Mouse (Mus musculus): ENCODE measurements around the gene Rnf213. TPM values are rescaled to one million over a fixed set of nuclear protein-coding genes. Genes with fewer than 3 reads are reported as not detected.
"Not testable (repeated sequence)": the region's sequence is repeated elsewhere in the genome, so short reads cannot be mapped to it uniquely, and the experiment has no call there.

The Rnf213 gene
- 1 to 10 TPM; 5.2 to 5.7 TPM for total RNA-seq (2021)
- long read RNA-seq, experiment 1 = 0 reads
- long read RNA-seq, experiment 2, partial matches to known transcripts = 0 of 1 reads
- long read RNA-seq, experiment 2, other reads (novel, unspliced or antisense) = 1 of 1 reads

DNA sequence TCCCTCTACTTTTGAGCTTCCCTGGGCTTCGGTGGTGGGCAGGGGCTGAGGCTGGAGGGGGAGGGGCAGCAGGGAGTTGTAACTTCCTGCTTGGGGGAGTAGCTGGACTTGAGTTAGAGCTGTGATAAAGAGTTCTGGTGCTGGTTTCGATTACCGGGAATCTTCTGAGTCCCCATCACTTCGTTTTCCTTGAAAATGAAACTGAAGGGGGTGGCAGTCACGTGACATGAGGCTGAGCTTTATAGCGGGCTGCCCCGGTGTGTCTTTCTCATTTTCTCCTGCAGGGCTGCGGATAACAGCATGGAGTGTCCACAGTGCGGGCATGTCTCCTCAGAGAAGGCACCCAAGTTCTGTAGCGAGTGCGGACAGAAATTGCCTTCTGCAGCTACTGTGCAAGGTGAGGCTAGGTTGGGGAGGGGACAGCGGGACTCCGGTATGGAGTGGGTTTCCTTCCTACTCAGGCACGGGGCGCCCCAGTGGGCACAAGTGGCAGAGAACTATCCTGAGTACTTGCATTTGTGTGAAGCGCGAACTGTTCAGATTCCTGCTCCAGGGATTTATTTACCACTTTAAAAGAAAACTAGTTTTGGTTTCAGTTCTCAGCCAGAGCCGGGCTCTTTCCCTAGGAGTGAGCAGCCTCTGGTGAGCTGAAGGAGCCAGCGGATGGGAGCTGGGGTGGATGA, at the start of gene Rnf213:
Rnf213 (plus strand) TSS at position 301 of the 683 bp plus-strand sequence.
- peak; percentile 48 for DNase-seq

DNA sequence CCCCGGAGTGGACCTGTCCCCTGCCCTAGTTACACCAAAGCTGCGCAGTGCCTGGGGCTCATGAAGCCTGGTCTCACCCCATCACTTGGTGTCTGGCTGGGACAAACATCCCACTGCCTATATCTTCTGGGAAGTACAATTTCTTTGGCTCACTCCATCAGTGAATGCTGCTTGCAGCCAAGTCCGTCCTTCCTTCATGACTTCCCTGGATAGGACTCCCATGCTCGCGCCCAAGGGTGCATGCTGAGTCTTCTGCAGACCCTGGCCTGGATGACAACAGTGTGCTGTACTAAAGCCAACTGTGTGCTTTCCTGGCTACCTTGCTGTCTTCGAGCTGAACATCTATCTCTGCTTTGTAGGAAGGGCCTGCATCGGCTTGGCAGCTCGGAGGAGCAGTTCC, 48.7 kb upstream of the Rnf213 start:
- DNase-seq = no peak

DNA sequence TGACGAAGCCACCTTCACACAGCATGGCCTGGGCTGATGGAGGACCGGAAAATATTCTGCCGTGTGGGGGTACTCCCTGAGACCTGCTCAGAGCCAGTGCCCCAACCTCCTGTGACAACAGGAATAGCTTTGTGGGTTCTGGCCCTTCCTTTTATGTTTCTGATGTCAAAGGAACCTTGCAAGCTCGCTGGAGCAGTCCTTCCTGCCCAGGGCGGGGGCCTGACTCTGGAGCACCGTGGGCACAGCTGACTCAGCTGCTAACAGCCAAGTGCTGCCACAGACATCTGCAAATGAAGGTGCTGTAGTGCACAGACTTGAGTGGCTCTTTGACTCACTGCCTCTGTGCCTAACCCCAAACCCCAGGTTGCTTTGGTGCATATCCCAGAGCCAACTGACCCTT, 48.0 kb upstream of the Rnf213 start:
- DNase-seq = no peak

DNA sequence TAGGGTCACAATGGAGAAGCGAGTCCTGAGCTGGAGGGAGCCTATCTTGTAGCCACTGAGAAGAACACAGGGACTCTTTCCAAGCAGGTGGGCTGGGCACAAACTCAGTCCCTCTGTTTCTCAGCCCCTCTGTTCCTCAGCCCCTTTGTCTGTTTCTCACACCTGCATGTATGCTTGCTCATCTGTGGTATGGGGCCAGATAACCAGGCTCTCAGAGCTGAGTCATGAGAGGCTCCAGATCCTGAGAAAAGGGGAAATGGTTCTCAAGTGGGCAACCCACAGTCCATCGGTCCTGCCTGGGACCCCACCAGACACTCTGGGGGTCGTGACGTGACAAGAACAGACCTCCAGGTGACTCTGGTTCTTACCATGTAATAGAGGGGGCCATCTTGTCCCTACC, 45.8 kb upstream of the Rnf213 start:
- no peak for DNase-seq

DNA sequence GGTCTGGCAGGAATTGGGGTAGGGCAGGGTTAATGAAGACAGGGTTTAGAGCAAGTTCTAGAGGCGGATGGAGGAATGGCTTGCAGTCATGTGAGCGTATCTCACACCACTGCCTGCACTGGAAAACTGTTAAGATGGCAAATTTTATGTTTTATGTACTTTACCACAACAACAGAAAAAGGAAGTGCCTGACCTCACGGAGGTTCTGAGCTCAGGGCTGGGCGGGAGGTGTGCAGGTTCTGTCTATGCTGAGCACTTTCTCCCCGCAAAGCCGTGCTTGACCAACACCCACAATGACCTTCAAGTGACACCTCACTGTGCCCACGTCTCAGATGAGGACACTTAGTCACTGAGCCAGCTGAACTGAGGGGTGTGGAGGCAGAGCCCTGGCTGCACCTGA, 40.8 kb upstream of the Rnf213 start:
- no peak for DNase-seq

DNA sequence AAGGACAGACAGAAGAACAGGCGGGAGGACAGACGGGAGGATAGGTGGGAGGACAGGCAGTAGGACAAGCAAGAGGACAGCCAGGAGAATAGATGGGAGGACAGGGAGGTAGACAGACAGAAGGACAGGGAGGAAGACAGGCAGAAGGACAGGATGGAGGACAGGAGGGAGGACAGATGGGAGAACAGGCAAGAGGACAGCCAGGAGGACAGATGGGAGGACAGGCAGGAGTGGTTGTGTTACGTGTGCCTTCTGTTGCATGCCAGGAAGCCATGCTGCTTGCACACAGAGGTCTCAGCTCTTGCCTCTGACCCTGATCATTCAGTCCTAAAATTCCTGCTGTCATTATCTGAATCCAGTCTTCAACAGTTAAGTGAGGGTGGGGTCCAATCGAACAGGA, 39.0 kb upstream of the Rnf213 start:
- DNase-seq = no peak

DNA sequence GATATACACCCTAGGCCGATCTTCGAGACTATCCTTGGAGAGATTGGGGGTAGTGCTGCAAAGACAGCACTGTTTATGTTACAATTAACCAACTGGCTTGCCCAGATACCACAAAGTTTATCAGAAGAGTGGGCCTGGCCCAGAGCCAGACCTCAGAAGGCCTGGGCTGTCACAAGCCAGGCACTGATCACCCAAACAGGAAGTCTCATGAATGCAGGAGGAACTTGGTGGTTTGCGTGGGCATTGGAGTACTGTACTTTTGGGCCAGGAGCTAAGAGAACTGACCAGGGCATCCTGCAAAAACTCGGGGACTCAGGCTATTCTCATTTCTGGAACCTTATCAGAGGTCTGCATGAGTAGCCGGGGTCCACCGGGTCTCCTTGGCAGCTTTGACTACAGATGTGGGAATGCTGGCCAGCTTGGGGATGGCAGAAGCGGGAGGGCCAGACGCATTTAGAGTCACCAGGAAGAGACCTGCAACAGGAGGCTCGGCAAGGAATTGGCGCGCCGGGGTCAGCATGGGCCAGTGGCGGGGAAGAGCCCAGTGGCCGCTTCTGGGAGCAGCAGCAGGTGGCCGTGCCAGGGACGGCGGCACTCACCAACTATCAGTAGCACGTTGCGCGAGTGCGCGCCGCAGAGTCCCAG, 38.0 kb upstream of the Rnf213 start:
- peak; percentile 51 for DNase-seq

DNA sequence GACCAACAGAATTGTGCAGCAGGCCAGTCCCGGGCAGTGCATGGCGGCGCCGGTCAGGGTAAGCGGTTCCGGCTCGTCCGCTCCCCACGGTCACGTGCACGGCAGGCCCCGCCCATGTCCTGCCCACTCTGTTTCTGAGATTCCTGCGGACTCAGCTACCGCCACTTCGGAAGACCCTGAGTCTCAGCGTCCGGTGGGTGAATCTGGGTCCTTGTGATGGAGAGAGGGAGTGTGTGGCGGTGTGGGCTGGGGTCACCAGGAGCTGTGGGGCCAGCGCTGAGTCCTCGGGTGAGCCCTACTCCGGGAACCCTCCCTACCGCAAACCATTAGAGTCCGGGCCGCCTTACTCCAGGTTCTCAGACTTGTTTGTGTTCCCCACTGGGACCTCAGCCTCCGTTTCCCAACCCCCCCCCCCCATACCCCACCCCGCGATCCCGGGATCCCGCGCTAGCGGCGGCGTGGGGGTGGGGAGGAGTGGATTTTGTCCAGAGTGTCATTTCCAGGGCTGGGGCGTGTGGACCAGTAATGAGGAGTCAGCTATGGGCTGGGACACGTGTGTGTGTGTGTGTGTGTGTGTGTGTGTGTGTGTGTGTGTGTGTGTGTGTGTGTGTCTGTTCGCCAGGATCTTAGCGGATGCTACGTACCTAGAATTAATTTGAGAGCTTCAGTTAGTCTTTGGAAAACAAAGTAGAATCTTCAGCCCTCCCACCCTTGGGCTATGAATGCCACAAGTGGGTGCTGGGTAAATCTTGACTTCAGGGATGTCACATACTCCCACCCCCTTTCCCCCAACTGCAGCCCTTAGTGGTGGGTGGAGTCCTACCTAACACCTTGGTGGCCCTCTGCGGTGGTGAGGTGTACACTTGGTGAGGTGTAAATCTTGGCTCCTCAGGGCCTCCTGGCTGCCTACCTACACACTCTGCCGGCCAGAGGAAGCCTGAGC, 37.2 kb upstream of the Rnf213 start, which contains the start of the genes Sgsh and Slc26a11:
Sgsh (minus strand) TSS at position 94 of the 943 bp plus-strand sequence.
Slc26a11 (plus strand) TSS at position 115 of the 943 bp plus-strand sequence.
- DNase-seq = peak; percentile 86

DNA sequence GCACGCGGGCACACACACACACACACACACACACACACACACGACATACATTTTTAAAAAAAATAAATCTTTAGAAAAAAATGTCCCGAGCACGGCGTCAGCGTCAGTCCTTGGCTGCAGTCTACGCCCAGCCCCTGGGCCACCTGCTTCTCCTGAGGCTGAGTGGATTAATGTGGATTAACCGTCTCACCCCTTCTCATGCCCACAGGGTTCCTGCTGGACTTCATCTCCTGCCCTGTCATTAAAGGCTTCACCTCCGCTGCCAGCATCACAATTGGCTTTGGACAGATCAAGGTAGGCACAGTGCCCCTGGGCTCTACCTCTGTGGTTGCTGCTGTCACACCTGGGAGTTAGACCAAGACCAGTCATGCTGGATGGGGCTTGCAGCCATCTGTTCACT, 33.8 kb upstream of the Rnf213 start:
- no peak for DNase-seq

DNA sequence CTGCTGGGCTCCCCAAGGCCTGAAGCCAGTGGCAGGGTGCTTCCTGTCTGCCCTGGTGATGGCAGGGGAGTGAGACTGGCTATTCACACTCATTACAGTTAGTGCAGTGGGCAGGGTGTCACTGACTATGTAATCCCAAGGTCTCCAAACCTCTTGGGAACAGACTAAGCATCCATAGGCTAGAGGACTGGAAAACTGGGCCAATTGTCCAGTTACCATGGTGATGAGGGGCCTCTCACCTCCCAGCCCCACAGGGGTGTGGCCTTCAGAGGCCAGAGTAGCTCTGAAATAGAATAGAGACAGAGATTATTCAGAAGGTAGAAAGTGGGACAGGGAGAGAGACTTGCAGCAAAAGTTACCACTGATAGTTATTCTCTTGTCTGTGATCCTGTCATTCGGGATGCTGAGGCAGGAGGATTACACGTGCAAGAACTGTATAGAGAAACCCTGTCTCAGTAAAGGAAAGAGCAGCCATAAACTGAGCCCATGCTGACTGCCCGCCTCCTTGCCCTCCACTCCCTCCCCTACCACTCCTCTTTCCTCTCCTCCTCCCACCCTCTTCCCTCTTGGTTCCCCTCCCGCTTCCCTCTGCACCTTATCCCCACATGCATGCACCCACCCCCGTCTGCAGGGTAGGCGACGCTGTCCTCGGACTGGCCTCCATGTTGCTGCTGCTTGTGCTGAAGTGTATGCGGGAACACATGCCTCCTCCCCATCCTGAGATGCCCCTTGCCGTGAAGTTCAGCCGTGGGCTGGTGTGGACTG, 29.9 kb upstream of the Rnf213 start:
- no peak for DNase-seq

DNA sequence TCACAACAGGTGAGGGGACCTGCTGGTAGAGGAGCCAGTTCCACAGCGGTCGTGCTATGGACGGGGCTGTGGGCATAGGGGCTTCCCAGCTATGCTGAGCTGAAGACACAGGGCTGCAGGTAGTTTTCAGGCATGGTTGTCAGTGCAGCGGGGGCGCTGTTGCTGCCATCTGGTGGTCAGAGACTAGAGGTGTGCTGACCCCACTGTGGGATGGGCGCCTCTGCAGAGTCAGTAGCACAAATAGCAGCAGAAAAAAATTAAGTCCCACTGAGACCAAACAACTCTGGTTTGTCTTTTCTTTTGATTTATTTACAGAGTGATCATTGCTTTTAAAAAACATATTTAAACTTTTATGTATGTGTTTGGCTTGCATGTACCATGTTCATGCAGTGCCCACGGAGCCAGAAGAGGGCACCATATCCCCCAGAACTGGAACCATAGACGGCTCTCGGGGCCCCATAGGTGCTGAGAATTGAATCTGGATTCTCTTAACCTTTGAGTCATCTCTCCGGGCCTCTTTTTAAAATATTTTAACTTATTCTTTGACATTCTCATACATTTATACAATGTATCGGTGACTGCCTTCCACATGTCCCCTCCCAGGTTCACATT, 29.3 kb upstream of the Rnf213 start:
- DNase-seq = peak; percentile 39

DNA sequence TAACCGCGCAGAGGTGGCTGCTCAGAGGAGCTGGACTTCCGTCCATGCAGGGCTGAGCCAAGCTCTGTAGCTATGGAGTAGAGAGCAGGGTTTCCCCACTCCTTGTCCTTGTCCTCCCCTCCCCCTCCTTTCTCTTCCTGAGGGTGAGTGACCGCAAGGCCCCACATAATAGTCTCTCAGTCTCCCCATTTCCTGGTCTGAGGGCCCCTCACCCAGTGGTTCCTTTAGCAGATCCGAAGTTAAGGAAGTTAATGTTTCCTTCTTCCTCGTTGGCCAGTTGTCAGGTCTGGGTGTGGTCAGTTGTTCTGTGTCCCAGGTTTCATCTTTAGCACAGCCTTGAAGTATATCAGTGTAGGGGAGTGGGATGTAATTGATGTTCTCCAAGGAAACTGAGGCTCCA, 17.5 kb upstream of the Rnf213 start:
- no peak for DNase-seq

DNA sequence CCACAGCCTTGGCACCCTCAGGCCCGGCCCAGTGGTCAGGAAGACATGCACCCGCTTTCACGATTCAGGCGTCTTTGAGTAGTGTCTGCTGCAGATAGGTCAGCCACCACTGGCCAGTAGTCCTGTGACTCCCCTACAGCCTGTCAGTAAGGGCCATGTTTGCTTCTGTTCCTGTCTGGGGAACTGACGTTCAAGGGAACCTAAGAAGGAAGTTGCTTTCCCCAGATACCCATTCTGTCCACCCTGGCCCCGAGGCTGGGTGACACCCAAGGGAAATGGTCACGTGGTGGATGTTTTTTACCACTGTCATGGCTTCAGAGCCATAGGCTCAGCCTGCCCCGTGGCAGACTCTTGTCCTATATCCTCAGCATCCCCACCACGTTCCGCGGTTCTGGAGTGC, 15.6 kb upstream of the Rnf213 start:
- DNase-seq = no peak

DNA sequence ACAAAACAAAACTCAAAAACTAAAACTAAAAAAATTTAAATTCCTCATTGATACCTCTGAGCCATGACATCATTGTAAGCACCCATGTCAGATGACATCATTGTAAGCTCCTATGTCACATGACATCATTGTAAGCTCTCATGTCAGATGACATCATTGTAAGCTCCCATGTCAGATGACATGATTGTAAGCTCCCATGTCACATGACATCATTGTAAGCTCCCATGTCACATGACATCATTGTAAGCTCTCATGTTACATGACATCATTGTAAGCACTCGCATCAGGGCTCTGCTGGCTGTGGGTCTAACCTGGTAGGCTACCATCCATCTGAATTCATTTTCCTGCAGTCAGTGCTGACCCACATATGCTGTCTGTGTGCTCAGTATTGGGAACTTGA, 14.3 kb upstream of the Rnf213 start:
- no peak for DNase-seq

DNA sequence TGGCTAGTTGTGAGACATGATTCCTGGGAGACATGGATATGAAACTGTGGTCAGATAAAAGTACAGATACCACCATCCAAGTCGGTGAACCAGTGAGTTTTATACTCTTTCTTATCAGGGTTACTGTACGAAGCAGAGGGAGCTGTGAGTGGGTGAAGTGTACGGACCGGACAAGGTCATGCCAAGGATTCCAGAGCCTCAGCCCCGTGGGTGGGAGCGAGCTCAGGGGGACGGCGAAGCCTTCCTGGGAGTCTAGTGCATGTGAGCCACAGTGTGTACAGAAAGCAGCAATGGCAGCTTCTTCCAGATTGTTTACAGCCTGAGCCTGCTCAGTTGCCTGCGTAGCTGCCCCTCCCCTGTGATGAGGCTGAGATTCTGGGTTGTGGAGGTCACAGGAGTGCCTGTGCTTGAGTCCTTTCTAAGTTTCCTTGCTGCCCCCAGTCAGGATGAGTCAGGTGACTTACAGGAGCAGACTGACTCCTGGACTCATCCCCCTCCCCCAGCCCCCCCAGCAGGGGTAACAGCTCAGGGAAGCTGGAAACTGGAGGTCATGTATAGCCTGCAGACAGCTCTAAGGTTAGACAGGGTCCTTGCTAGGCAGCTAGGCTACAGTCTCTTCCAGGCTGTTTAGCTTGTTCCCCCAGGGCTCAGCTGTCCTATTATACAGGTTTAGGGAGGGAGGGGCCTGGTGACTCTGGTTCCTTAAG, 11.1 kb upstream of the Rnf213 start:
- DNase-seq = no peak

DNA sequence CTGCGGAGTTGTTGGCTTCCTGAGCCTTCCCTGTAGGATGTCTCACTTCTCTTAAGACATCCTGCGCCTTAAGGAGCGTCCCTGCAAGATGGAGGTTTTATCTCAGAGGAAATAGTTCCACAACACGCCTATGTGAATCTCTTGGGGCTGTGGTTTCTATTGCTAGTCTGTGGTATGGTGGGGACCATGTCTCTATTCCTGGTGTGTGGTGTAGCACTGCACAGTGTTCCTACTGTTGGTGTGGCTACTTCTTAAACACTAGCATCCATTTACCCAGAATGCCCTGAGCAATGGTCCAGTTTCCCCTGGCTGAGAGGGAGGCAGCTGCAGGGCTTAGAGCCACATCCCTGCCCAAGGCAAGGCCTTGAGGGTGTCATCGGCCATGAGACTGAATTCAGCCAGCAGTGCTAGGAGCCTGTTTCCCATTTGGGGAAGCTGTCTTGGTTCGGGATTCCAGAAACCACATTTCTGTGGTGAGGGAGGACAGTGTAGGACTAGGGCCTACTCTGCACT, 10.5 kb upstream of the Rnf213 start:
- no peak for DNase-seq

DNA sequence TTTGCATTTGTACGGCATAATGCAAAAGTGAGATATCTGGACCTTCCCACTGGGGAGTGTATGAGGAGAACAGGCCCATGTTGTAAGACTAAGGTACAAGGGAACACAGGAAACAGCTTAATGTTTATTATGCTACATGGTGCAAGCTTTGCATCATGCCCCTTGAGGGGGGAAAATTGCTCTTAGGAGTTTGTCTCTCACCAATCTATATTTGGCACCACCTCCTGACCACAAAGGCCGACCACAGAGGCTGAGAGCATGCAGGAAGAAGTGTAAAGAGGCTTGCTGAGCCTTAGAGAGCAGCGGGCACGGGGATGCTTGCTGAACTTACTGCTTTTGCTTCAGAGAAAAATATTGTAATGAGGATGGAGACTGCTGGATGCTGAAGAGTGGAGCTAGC, 8.0 kb upstream of the Rnf213 start:
- no peak for DNase-seq

DNA sequence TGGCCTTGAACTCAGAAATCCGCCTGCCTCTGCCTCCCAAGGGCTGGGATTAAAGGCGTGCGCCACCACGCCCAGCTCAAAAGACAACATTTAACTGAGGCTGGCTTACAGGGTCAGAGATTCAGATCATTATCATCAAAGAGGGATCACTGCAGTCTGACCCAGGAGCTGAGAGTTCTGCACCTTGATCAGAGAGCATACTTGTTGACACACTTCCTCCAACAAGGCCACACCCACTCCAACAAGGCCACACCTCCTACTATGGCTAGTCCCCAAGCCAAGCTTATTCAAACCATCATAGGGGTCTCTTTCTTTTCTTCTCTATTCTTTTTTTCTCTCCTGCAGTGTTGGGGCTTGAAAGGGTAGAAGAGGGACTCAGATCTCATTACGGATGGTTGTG, 6.6 kb upstream of the Rnf213 start:
- DNase-seq = no peak

DNA sequence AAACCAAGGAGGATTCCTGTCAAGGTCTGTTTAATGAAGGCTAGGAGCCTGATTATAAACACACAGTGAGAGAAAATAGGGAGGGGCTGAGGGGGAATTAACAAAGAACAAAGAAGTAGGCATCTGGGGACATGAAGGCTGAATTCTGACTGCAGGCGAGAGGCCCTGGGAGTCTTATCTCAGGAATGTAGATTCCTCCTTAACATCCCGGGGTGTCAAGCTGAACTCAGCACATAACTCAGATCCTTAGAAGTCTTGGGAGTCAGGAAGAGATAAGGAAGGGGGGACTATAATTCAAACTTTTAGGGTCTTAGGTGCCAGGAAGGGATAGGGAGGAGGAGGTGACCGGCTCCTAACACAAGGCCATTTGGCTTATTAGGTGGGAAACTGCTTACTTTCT, 5.6 kb upstream of the Rnf213 start:
- DNase-seq = not testable (repeated sequence)

DNA sequence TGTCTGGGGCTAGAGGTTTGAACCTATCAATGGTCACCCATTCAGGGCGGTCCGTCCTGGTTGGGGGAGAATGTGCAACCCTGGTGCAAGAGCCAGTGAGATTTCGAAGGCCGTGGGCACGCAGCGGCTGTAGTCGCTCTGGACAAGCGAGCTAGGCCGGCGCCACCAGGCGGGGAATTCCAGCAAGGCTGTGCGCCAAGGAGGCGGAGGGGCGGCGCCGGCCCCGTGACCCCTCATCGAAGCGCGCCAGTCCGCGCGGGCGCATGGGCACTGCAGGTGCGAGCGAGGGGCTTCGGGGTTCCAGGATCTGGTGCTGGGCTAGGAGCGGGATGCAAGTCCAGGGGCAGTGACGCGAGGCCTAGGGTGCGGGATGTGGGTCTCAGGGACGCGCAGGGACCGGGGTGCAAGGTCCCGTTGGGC, 3.0 kb upstream of the Rnf213 start:
- no peak for DNase-seq
